8 mouse cellular contexts compared by ENCODE assay signal in genomic region chr8:83998231-83999056, GRCm38 (mm10). TPM values are rescaled to one million over a fixed set of nuclear protein-coding genes. Genes with fewer than 3 reads are reported as not detected.
DNase-seq lines count a peak whose midpoint lies in the region; ATAC-seq and TF ChIP-seq lines count a peak whose summit lies in the region.

No protein-coding gene starts in this region.

- H3K4me3 ChIP-seq in embryonic facial prominence, embryonic 11.5 days (ENCODE audit: low read depth, low read length) = peak overlapping the region; percentile 84
- peak overlapping the region; percentile 61 for H3K4me3 ChIP-seq in heart, postnatal 0 days (ENCODE audit: low read depth, low read length)

- ATAC-seq in embryonic facial prominence, embryonic 11.5 days (replicated peaks; ENCODE audit: insufficient number of reproducible peaks, low FRiP score, low TSS enrichment, low read depth) = no peak
- peak; percentile 16 for ATAC-seq in heart, postnatal 0 days (ENCODE audit: insufficient read depth, low read depth)

- no peak for TF ChIP-seq EP300 in heart, postnatal 0 days (IDR thresholded peaks at IDR 0.05; ENCODE audit: low read depth)

- peak overlapping the region; percentile 84 for H3K4me2 ChIP-seq in embryonic facial prominence, embryonic 11.5 days (ENCODE audit: low read depth, low read length)
- H3K4me2 ChIP-seq in heart, postnatal 0 days (ENCODE audit: low read depth, low read length) = peak overlapping the region; percentile 71

- no peaks in the 10 kb centered on the region; the same call in 1 of the 2 replicates for H3K27me3 ChIP-seq in embryonic facial prominence, embryonic 11.5 days (ENCODE audit: control insufficient read depth, insufficient read depth, low read length)
- no peaks in the 10 kb centered on the region for H3K27me3 ChIP-seq in heart, postnatal 0 days (ENCODE audit: control insufficient read depth, insufficient read depth, low read length)

- H3K27ac ChIP-seq in embryonic facial prominence, embryonic 11.5 days (replicated peaks; ENCODE audit: low read depth, low read length) = peak overlapping the region; percentile 81
- peak overlapping the region; percentile 79 for H3K27ac ChIP-seq in heart, postnatal 0 days (ENCODE audit: low read depth)

- WGBS in embryonic facial prominence, embryonic 11.5 days = 1% methylated on average over 58 of the region's 92 CpGs
- WGBS in heart, postnatal 0 days = 1% methylated on average over 74 of the region's 92 CpGs

- H3K9ac ChIP-seq in embryonic facial prominence, embryonic 11.5 days (replicated peaks; ENCODE audit: low read length) = peak overlapping the region; percentile 84
- peak overlapping the region; percentile 35 for H3K9ac ChIP-seq in heart, postnatal 0 days (replicated peaks; ENCODE audit: low read depth, low read length)

- H3K4me1 ChIP-seq in embryonic facial prominence, embryonic 11.5 days (ENCODE audit: control insufficient read depth, insufficient read depth, low read length) = peaks cover 6% of the 10 kb centered on the region
- H3K4me1 ChIP-seq in heart, postnatal 0 days (ENCODE audit: control insufficient read depth, insufficient read depth) = peaks cover 14% of the 10 kb centered on the region; the same call in 1 of the 2 replicates

- TF ChIP-seq CTCF in heart, postnatal 0 days (IDR thresholded peaks at IDR 0.05; ENCODE audit: low read depth) = peak; percentile 43

- peak; percentile 73 to 89 for DNase-seq in adrenal gland, adult (ENCODE audit: inconsistent age in 2 of 2, low spot score in 1 of 2)
- DNase-seq in adrenal gland, adult 8-10 months = no peak
- peak; percentile 87 for DNase-seq in ZHBTc4 (ENCODE audit: low read depth, low spot score)
- DNase-seq in embryonic facial prominence, embryonic 11.5 days (ENCODE audit: low spot score) = peak; percentile 82
- DNase-seq in heart, postnatal 0 days (ENCODE audit: low spot score) = peak; percentile 45
- peak; percentile 76 to 77 for DNase-seq in kidney, postnatal 25 days
- peak; percentile 71 to 83 for DNase-seq in lung, postnatal 4 days
- peak; percentile 62 for DNase-seq in right cerebral cortex, postnatal 25 days

- no peaks in the 10 kb centered on the region for H3K9me3 ChIP-seq in embryonic facial prominence, embryonic 11.5 days (replicated peaks; ENCODE audit: control insufficient read depth, low read length)
- no peaks in the 10 kb centered on the region for H3K9me3 ChIP-seq in heart, postnatal 0 days (replicated peaks; ENCODE audit: control insufficient read depth, low read length)

- no peaks in the 10 kb centered on the region; the same call in 1 of the 2 replicates for H3K36me3 ChIP-seq in embryonic facial prominence, embryonic 11.5 days (replicated peaks; ENCODE audit: control insufficient read depth, insufficient read depth, low read depth, low read length)
- H3K36me3 ChIP-seq in heart, postnatal 0 days (replicated peaks; ENCODE audit: control insufficient read depth, insufficient read depth, low read length) = peaks cover 35% of the 10 kb centered on the region

RNA-seq across cellular contexts. Expression of gene Samd1, which starts 1.0 kb away (rescaled TPM):
- 10 to 100 TPM; 27.4 to 44.2 (median 34.9) TPM for total RNA-seq in adrenal gland, adult 8-10 months (2022)
- 18.2 and 19.3 TPM in 2 replicates for polyA plus RNA-seq in embryonic facial prominence, embryonic 11.5 days (2014; fragmentation: Nextera tagmentation; extraction: Ambion mirVana)
- 46.3 and 52.0 TPM in 2 replicates for total RNA-seq in heart, postnatal 0 days (2014; rRNA removed; ENCODE audit: low replicate concordance)
- polyA plus RNA-seq in heart, postnatal 0 days (2015; fragmentation: Nextera tagmentation; extraction: Ambion mirVana) = 3.6 and 3.7 TPM in 2 replicates

RNA-seq across cellular contexts. Expression of gene 1700067K01Rik, which starts 2.9 kb away (rescaled TPM):
- total RNA-seq in adrenal gland, adult 8-10 months (2022) = under 1 TPM in 2 of 4 experiments, not detected in 2; 0.49 TPM
- polyA plus RNA-seq in embryonic facial prominence, embryonic 11.5 days (2014; fragmentation: Nextera tagmentation; extraction: Ambion mirVana) = 0.29 and 0.85 TPM in 2 replicates
- total RNA-seq in heart, postnatal 0 days (2014; rRNA removed; ENCODE audit: low replicate concordance) = not detected in 2 replicates
- polyA plus RNA-seq in heart, postnatal 0 days (2015; fragmentation: Nextera tagmentation; extraction: Ambion mirVana) = 0.96 and 1.3 TPM in 2 replicates

RNA-seq across cellular contexts. Expression of gene 2210011C24Rik, which starts 13.5 kb away (rescaled TPM):
- total RNA-seq in adrenal gland, adult 8-10 months (2022) = under 1 TPM in 2 of 4 experiments, not detected in 2; 0.62 to 0.77 TPM
- polyA plus RNA-seq in embryonic facial prominence, embryonic 11.5 days (2014; fragmentation: Nextera tagmentation; extraction: Ambion mirVana) = not detected in 2 replicates
- 17.8 TPM in 1 of 2 replicates, not detected in the other for total RNA-seq in heart, postnatal 0 days (2014; rRNA removed; ENCODE audit: low replicate concordance)
- 0.48 and 0.88 TPM in 2 replicates for polyA plus RNA-seq in heart, postnatal 0 days (2015; fragmentation: Nextera tagmentation; extraction: Ambion mirVana)

RNA-seq across cellular contexts. Expression of gene Palm3, which starts 22.8 kb away (rescaled TPM):
- 1 to 10 TPM in 3 of 4 experiments, under 1 TPM in 1; 0.70 to 3.9 (median 2.3) TPM for total RNA-seq in adrenal gland, adult 8-10 months (2022)
- 1.5 and 3.0 TPM in 2 replicates for polyA plus RNA-seq in embryonic facial prominence, embryonic 11.5 days (2014; fragmentation: Nextera tagmentation; extraction: Ambion mirVana)
- not detected in 2 replicates for total RNA-seq in heart, postnatal 0 days (2014; rRNA removed; ENCODE audit: low replicate concordance)
- polyA plus RNA-seq in heart, postnatal 0 days (2015; fragmentation: Nextera tagmentation; extraction: Ambion mirVana) = 0.33 and 0.41 TPM in 2 replicates

RNA-seq across cellular contexts. Expression of gene Prkaca, which starts 25.7 kb away (rescaled TPM):
- 100 to 1,000 TPM; 240 to 263 (median 253) TPM for total RNA-seq in adrenal gland, adult 8-10 months (2022)
- polyA plus RNA-seq in embryonic facial prominence, embryonic 11.5 days (2014; fragmentation: Nextera tagmentation; extraction: Ambion mirVana) = 138 and 141 TPM in 2 replicates
- 246 and 345 TPM in 2 replicates for total RNA-seq in heart, postnatal 0 days (2014; rRNA removed; ENCODE audit: low replicate concordance)
- 305 and 312 TPM in 2 replicates for polyA plus RNA-seq in heart, postnatal 0 days (2015; fragmentation: Nextera tagmentation; extraction: Ambion mirVana)
